Mouse (Mus musculus) layer of hippocampus, postnatal 36 days (tissue): ENCODE measurements around the gene Baiap2. TPM values are rescaled to one million over a fixed set of nuclear protein-coding genes. Genes with fewer than 3 reads are reported as not detected.

Experiments used
- DNase-seq, 2 experiments: peaks; one replicate each; pipeline ENCODE4 v3.0.0; 2022
- microRNA-seq, 2 experiments: library from miRNA; unstranded; fragments of <30 nt; microRNA quantifications; one replicate each; pipeline ENCODE4 v1.2.0; 2021
- total RNA-seq, 2 experiments: library from RNA; stranded (reverse); gene quantifications; 2 replicates each; pipeline ENCODE4 v1.2.3; 2021

The Baiap2 gene
- total RNA-seq, 2 experiments from 2014 or later = 246 to 257 TPM

- no peak for DNase-seq
Observed at GRCm38 (mm10) chr11:120045341-120045740, 102.8 kb downstream of the Baiap2 start.

GRCm38 (mm10) chr11:120045839-120046552 lies 103.4 kb downstream of the Baiap2 start:
- no peak for DNase-seq

- peak in 1 of 2 experiments; percentile 46 for DNase-seq
Observed at GRCm38 (mm10) chr11:120046553-120047191, 104.1 kb downstream of the Baiap2 start, which contains the start of gene Aatk. TSS of gene Aatk (minus strand) at chr11:120047167.

GRCm38 (mm10) chr11:120047531-120048251 lies 105.1 kb downstream of the Baiap2 start:
- no peak for DNase-seq

- DNase-seq = peak; percentile 61 to 62
Observed at GRCm38 (mm10) chr11:120048252-120048556, 105.6 kb downstream of the Baiap2 start.

GRCm38 (mm10) chr11:120049067-120049466 lies 106.5 kb downstream of the Baiap2 start:
- DNase-seq = no peak

GRCm38 (mm10) chr11:120051124-120051811 lies 108.7 kb downstream of the Baiap2 start:
- no peak for DNase-seq

GRCm38 (mm10) chr11:120052274-120052673 lies 109.7 kb downstream of the Baiap2 start:
- DNase-seq = no peak

- no peak for DNase-seq
Observed at GRCm38 (mm10) chr11:120053846-120054245, 111.3 kb downstream of the Baiap2 start.

GRCm38 (mm10) chr11:120055953-120056732 lies 113.6 kb downstream of the Baiap2 start:
- no peak for DNase-seq

Small RNA genes within 50 kb of the gene (microRNA-seq; reads per million reads assigned to microRNA genes)
- gene Mir3065 (0 reads per million in 2 experiments), gene Mir338 (0 reads per million in 2 experiments)

Other genes starting within 250 kb of the Baiap2 start
- 10 to 100 TPM; 33.3 to 38.4 TPM for gene Chmp6, start 29.3 kb upstream of the Baiap2 start, total RNA-seq
- gene Aatk, start 104.4 kb downstream of the Baiap2 start, total RNA-seq = 100 to 1,000 TPM; 213 to 224 TPM
- 10 to 100 TPM; 28.7 to 33.0 TPM for gene Cep131, start 144.1 kb downstream of the Baiap2 start, total RNA-seq
- gene Tepsin, start 156.0 kb downstream of the Baiap2 start, total RNA-seq = 10 to 100 TPM; 15.1 to 16.9 TPM
- 10 to 100 TPM; 34.7 to 35.9 TPM for gene Ndufaf8, start 156.2 kb downstream of the Baiap2 start, total RNA-seq
- gene Slc38a10, start 208.6 kb downstream of the Baiap2 start, total RNA-seq = 10 to 100 TPM; 80.2 to 86.1 TPM